Mouse (Mus musculus): ENCODE measurements around the gene Dzank1. TPM values are rescaled to one million over a fixed set of nuclear protein-coding genes. Genes with fewer than 3 reads are reported as not detected.

Dzank1 gene
- polyA plus RNA-seq, 1 experiment, result 1.6 TPM

Other genes starting within 250 kb of the Dzank1 start
- 2.8 and 3.2 TPM in 2 replicates for gene Ovol2, start 195.3 kb downstream of the Dzank1 start, polyA plus RNA-seq (2012; rRNA removed)
- 24.2 and 28.2 TPM in 2 replicates for gene Kat14, start 158.4 kb downstream of the Dzank1 start, polyA plus RNA-seq (2012; rRNA removed)
- gene Pet117, start 158.4 kb downstream of the Dzank1 start, polyA plus RNA-seq (2012; rRNA removed), result not detected in 2 replicates
- gene Polr3f, start 304 bp upstream of the Dzank1 start, polyA plus RNA-seq (2012; rRNA removed), result 9.6 and 10.9 TPM in 2 replicates
- 18.1 and 20.4 TPM in 2 replicates for gene Rbbp9, start 23.5 kb upstream of the Dzank1 start, polyA plus RNA-seq (2012; rRNA removed)
- 82.7 and 82.8 TPM in 2 replicates for gene Sec23b, start 28.8 kb upstream of the Dzank1 start, polyA plus RNA-seq (2012; rRNA removed)
- gene Smim26, start 66.6 kb upstream of the Dzank1 start, polyA plus RNA-seq (2012; rRNA removed), result 10.5 and 12.2 TPM in 2 replicates
- gene Dtd1, start 72.5 kb upstream of the Dzank1 start, polyA plus RNA-seq (2012; rRNA removed), result 16.5 and 18.2 TPM in 2 replicates